Mouse (Mus musculus): Measurements from ENCODE around the gene Slc9a5.

Slc9a5 gene

DNA sequence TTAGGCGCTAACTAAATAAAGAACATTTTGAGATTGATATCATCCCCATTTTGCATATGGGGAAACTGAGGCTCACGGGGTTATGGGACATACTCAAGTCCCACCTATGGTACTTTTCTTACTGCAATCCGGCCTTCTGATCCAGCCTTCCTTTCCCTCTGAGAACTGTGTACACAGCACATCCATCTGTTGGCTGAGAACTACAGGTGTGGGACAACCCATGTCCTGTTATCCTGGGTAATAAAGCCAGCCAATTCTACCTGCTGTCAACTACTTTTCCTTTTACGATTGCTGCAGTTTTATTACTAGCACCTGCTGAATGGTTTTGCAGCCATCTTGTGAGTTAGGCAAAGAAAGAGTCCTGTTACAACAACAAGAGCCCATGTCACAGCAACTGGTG, 5.9 kb downstream of the Slc9a5 start:
- no peak for DNase-seq (ENCODE audit: low spot score)

DNA sequence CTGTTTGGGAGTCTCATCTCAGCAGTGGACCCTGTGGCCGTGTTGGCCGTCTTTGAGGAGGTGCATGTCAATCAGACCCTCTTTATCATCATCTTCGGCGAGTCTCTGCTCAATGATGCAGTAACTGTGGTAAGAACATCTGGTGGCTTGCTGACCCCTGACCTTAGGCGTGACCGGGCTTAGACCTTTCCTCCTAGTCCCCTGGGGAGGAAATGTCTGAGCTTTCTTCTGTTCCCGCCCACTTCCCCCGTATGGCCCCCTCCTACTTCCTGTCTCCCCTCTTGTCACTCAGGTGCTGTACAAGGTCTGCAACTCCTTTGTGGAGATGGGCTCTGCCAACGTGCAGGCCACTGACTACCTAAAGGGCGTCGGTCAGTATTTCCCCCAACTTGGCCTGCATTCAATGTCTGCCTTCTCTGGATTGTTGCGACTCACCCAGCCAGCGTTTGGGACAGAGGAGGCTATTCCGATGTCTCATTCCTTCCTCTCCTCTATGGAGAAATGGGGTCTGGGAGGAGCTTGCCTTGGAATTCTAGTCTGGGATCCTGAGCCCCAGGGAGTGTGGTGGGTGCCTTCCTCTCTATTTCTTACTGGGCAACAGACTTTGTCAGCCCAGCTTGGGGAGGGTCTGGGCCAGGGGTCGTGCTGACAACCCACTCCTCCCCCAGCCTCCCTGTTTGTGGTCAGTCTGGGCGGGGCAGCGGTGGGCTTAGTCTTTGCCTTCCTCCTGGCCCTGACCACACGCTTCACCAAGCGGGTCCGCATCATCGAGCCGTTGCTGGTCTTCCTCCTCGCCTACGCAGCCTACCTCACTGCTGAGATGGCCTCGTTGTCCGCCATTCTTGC, 6.8 kb downstream of the Slc9a5 start:
- DNase-seq (ENCODE audit: low spot score): peak; percentile 85

DNA sequence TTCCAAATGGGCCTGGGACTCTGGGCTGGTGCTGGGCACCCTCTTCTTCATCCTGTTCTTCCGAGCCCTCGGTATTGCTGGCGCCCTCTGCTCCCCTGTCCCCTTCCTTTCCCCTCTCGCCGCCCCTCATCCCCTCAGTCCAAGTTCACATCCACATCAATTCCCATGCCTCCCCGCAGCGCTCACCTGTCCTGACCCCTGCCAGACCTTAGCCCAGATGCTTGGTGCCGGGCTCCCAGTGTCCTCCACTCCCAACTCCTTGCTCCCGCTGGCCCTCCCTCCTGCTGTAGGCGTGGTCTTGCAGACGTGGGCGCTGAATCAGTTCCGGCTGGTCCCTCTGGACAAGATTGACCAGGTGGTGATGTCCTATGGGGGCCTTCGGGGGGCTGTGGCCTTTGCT, 8.0 kb downstream of the Slc9a5 start:
- no peak for DNase-seq (ENCODE audit: low spot score)

DNA sequence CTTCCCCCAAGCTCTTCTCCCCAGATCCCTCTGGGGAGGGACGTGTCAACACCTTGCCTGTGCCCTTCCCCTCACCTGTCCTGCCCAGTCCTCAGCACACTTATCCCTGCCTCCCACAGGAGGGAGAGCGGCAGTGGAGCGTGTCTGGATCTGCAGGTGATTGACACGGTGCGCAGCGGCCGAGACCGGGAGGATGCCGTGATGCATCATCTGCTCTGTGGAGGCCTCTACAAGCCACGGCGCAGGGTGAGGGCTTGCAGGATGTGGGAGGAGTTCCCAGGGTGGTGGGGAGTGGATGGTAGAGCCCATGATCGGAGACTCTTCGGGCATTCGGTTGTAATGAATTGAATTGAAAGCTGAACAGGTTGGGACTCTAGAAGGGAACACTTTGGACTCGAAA, 10.6 kb downstream of the Slc9a5 start:
- no peak for DNase-seq (ENCODE audit: low spot score)

DNA sequence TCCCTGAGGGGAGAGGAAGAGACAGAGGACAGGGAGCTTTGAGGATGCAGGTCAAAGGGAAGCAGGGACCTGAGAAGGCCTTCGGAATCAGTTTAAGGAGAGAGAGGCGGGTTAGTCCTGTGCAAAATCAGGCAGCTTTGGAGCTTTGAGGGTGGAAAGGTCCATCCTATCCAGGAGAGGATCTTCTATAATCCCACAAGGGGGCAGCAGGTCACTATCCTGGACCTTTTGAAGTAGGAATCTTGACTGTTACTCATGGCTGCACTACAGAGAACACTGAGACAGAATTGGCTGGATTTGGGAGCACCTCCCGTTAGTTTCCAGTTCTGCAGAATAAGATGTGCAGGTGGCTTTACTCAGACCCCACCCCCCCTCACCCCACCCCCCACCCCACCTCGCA, 11.0 kb downstream of the Slc9a5 start:
- peak; percentile 76 for DNase-seq (ENCODE audit: low spot score)

DNA sequence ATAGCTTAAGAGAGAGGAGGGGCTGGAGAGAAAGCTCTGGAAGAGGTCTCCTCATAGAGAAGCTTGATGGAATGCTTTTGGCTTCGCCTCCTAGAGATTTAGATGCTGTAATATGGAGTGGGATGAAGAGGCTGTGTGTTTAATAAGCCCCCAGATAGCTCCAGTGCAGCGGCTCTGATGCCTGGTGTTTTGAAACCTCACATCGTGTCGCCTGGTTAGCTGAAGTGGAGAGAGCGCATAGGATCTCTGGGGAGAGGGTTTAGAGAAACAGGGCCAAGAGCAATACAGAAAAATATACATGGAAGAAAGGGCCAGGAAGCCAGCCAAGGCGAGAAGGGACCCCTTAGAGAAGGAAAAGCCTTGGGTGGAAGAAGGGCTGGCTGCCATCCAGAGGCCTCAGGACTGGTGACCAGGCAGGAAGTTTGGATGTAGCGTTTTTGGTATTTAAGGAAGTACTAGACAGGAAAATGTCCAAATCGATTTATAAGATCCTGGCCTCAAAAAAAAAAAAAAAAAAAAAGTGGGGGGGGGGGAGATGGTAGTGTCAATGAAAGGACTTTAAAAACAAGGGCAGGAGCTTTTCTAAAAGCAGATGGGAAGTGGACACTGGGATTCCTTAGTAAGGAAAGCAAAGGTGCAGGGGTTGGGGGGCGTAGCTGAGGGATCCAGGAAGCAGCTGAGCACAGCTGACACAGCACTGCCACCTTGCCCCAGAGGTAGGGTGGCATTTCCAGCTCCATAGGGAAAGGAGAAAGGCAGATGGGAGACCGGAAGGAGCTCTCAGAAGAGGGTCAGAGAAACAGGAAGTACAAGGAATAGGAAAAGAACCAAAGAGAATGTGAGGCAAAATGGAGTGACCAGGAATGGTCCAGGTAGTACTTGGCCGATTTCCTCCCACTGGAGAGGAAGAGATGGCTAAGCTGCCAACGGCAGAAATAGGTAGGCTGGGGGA, 13.4 kb downstream of the Slc9a5 start:
- no peak for DNase-seq (ENCODE audit: low spot score)

DNA sequence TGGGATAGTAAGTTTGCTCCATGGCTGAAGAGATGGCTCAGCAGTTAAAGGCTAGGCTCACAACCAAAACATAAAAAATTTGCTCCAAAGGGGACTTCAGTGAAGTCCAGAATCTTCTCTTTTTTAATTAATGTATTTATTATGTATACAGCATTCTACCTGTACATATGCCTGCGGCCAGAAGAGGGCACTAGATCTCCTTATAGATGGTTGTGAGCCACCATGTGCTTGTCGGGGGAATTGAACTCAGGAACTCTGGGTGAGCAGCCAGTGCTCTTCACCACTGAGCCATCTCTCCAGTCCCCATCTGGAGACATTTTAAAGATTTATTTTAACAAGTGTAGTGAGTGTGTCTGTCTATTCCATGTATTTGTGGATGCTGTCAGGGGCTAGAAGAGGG, 18.5 kb downstream of the Slc9a5 start:
- peak; percentile 32 for DNase-seq (ENCODE audit: low spot score)

DNA sequence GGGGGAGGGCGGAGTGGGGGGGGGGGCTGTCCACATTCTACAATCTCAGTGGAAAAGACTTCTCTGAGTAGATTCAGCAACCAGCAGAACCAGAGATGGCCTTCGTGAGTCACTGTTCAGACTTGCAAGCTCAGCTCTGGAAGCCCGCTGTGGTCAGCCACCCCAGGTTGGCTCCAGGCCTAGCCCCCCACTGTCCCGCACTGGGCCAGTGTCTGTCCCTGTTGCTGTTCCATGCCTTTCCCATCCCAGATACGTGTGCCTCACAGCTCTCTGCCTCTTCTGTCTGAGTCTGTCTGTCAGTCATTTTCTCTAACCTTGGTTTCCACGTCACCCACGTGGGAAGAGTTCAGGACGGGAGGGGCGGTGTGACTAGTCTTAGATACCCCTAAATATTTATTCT, 23.8 kb downstream of the Slc9a5 start:
- DNase-seq (ENCODE audit: low spot score): no peak

DNA sequence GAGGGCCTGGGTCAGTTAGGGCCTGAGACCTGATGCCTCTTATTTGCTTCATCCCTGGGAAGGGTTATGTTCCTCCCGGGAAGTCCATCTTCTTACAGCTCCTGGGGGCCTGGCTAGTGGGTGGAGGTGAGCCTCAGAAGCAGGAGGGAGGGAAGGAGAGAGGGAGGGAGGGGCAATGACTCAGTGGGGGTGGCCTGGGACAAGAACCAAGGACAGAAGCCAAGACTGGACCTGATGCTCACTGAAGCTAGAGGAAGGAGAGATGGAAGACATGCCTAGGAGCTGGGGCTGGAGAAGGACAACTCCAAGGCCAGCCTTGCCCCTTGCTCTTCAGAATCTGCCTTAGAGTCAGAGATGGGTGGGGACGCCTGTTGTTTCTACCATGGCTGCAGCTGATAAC, 24.4 kb downstream of the Slc9a5 start, which contains the start of gene Plekhg4:
Gene Plekhg4, plus strand, starts transcription at position 243 of the 400 bp plus-strand sequence.
- no peak for DNase-seq (ENCODE audit: low spot score)

DNA sequence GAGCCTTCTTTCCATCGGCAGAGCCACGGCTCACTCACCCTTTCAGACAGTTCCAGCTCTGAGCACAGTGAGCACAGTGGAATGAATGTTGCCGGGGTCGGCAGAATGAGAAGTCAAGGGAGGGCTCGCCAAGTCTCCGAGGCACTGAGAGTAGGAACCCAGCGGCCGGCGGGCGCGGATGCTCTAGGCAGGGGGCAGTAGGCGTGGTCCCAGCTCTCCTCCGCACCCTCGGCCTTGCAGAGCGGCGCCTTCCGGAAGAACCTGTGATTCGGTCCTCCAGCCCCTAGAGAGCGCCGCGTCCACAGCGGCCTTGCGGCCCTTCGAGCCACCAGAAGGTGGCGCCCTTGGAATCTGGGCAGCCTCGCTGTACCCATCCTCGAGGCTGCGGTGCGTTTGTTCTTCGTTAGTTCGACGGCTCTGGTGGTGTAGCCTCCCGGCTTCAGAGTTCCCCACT, 25.9 kb downstream of the Slc9a5 start:
- peak; percentile 70 for DNase-seq (ENCODE audit: low spot score)

DNA sequence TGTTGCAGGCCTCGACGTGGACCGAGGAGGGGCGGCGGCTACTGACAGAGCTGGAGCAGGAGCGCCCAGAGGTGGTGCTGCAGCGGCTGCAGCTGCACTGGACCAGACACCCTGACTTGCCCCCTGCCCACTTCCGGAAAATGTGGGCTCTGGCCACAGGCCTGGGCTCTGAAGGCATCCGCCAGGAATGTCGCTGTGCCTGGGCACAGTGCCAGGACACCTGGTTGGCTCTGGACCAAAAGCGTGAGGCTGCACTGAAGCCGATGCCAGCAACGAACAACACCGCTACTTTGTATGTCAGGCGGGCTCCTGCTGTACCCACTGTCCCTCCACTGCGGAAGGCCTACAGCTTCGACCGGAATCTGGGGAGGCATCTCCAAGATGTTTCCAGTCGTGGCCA, 30.0 kb downstream of the Slc9a5 start:
- no peak for DNase-seq (ENCODE audit: low spot score)

DNA sequence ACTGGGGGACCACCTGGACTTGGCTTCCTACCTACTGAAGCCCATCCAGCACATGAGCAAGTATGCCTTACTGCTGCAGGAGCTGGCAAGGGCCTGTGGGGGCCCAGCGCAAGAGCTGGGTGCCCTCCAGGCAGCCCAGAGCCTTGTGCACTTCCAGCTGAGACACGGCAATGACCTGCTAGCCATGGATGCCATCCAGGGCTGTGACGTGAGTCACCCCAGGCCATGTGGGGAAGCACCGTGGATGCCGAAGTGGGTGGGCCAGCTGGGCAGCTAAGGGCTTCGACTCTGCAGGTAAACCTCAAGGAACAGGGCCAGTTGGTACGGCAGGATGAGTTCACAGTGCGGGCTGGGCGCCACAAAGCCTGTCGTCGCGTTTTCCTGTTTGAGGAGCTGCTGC, 31.7 kb downstream of the Slc9a5 start:
- DNase-seq (ENCODE audit: low spot score): no peak

DNA sequence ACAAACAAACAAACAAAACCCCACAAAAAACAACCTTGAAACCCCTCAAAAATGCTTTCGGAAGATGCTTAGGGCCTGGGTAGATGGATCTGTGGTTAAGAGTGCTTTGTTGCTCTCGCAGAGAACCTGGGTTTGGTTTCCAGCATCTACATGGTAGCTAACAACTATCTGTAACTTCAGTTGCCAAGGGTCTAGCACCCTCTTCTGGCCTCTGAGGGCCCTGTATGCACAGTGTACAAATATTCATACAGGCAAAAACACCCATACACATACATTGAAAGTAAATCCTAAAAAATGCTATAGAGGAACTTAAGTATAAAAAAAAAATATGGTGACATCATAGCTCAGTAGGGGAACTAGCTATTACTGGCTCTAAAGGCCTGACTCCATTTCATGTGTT, 35.4 kb downstream of the Slc9a5 start:
- DNase-seq (ENCODE audit: low spot score): no peak

DNA sequence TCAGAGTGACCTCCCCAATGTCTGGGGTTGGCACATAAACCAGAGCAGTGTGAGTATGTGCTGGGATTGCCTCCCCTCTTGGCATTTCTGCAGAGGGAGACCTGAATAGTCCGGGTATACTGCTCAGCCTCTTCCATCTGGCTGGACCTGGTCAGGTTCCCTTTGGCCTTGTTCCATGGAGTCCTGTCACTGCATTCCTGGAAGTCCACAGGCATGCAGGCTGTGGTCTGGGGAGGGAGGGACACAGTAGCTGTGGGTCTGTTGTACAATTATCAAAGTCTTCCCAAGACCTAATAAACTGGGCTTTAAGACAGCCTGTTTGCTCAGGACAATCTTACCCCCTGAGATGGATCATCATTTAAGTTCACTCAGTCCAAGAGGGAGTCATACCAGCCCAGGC, 38.5 kb downstream of the Slc9a5 start:
- DNase-seq (ENCODE audit: low spot score): no peak

DNA sequence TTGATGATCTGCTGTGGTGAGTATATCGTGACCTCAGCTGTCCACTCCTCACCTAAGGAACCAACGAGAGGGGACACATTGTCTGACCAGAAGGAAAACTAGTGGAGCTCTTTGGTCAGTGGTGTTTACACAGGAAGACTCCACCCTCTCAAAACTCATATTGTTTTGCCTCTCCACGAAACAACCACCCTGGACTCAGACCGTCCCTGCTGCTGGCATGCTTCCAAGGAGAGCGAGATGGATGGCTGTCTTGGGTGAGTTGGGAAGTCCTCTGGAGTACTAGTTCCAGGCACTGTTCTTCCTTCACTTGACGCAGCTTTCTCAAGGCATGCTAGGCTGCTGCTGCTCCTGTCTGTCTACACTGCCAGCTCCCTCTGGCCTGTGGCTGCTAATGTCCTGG, 40.5 kb downstream of the Slc9a5 start:
- DNase-seq (ENCODE audit: low spot score): no peak

DNA sequence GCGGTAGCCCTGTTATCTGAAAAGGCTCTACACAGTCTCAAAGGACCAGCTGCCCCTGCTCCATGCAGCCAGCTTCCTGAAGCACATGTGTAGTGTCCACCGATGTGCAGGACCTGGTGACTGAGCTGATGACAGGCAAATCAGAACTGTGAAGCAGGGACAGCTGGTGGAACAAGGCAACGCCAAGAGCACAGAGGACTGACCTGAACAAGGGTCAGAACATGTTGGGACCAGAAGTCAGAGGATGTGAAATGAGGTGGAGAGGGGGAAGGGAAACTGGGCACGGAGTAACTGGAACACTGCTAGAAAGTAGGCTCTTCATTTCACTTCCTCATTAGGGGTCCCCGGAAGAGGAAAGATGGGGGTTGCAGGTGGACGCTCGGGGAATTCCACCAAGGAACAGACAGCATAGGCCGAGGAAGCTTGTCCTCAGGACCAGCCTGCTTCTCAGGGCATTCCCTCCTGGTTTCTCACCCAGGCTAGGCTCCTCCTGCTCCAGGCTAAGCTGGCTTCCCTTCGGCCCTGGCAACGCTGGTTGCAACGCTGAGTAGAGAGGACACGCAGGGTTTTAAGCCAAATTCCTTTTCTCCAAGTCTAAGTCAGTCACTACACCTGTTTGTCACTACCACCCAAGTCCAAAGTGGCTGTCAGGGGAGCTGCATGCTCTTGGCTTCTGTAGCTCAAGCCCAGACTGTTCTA, 44.6 kb downstream of the Slc9a5 start:
- DNase-seq (ENCODE audit: low spot score): no peak

DNA sequence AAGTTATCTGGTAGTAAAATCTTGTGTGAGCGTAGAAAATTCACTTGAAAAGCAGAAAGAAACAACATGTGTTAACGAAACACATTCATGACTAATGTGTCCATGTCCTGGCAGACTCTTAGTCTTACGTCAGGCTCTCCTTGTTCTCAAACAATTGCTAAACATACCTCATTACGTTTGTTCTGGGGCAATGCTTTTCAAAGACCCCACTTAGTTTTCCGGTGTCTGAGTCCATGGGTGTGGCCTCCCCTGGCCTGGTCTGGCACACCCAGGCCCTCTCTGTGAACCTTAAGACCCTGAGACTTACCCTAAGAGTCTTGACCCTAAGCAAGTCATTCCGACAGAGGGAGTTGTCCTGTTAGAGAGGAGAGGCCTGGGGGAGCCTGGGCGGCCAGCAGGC, 45.3 kb downstream of the Slc9a5 start:
- DNase-seq (ENCODE audit: low spot score): no peak

DNA sequence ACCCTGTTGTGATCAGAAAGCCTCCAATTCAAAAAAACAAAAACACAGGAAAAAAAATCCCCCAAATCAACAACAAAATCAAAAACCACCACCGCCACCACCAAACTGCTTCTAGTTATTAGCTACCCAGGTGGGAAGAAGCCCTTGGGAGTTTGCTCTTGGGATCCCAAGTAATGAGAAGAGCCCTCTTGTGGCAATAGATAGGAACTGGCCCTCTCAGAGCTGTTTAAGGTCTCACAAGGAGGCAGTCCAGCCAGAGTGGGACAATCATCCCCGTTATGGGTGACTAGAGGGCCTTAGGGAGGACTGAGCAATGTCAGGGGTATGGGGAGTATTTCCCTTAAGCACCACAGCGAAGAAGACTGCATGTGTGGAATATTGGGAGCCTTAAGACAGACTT, 49.1 kb downstream of the Slc9a5 start:
- peak; percentile 62 for DNase-seq (ENCODE audit: low spot score)

DNA sequence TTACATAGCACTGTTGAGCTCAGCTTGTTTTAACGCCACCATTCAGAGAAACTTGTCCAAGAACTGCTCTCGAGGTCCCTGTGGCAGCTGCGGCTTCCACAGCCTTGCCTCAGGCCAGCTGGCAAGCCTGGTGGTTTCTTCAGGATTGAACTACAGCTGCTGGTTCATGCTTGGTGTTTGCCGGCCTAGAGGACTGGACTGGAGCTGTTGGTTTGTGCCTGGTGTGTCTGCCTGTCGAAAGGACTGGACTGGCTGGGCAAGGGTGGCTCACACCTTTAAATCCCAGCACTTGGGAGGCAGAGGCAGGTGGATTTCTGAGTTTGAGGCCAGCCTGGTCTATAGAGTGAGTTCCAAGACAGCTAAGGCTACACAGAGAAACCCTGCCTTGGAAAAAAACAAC, 51.4 kb downstream of the Slc9a5 start:
- no peak for DNase-seq (ENCODE audit: low spot score)

DNA sequence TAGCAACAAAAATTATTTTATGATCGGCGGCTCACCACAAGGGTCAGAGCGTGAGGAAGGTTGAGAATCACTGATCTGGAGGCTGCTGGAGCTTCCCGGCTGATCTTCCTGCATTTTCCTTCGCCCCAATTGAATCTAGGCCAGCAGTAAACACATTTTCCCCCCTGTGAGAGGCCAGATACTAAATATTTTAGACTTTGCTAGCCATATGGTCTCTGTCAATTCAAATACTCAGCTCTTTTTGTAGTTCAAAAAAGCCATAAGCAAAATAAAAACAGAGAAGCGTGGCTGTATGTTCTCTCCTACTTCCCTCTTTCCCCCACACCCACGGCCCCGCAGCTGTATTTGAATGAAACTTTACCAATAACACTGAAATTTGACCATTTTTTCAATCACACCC, 54.8 kb downstream of the Slc9a5 start:
- DNase-seq (ENCODE audit: low spot score): no peak

DNA sequence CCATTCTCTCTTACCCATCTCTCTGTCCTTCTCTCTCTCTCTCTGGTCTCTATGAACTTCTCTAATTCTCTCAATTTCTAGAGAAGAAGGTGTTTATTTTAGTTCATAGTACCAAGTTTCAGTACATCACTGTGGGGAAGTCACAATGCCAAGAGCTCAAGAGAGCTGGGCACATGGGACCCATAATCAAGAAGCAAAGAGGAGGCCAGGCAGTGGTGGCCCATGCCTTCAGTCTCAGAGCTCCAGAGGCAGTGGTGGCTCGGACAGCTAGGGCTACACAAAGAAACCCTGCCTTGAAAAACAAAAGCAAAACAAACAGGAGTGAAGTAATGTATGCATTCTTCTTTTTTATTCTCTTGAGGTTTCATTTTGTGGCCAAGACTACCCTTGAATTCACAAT, 55.9 kb downstream of the Slc9a5 start:
- no peak for DNase-seq (ENCODE audit: low spot score)

DNA sequence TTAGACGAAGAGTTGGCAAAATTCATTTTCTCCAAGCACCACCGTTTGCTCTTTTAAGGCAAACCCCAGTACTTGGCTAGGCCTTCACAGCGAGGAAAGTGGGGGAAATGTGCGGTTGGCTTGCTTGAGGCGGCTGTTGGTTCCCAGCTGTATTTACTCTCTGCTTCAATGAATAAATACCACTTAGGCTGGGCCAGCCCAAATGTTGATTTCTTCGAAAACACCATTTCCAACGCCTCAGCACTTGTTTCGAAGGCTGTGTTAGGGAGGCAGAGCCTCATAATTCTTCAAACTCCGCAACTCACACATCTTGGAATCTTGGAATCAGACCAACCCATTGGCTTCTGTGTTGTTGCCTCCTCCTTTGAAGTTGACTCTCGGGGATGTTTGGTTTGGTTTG, 57.8 kb downstream of the Slc9a5 start:
- no peak for DNase-seq (ENCODE audit: low spot score)
